Mouse (Mus musculus): ENCODE data around the gene Actl6a.

The Actl6a gene

DNA sequence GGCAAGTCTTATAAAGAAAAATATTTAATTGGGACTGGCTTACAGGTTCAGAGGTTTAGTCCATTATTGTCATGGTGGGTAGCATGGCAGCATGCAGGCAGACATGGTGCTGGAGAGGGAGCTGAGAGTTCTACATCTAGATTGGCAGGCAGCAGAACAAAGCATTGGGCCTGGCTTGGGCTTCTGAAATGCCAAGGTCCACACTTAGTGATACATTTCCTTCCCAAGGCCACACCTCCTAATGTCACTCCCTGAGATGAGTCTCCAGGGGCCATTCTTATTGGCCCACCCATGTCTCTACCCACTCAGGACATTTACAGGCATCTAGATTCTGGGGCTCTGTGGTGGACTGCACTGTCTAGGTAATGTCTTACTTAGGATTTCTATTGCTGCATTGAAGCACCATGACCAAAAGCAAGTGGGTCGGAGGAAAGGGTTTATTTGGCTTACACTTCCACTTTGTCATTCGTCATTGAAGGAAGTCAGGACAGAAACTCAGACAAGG, 36.2 kb downstream of the Actl6a start:
- in situ Hi-C loops (cut with MboI; ENCODE audit: low sequenced_read_pairs): loop anchor here (25.0 kb wide), 1 partner anchor 1070 kb away; no protein-coding TSS in a partner anchor

DNA sequence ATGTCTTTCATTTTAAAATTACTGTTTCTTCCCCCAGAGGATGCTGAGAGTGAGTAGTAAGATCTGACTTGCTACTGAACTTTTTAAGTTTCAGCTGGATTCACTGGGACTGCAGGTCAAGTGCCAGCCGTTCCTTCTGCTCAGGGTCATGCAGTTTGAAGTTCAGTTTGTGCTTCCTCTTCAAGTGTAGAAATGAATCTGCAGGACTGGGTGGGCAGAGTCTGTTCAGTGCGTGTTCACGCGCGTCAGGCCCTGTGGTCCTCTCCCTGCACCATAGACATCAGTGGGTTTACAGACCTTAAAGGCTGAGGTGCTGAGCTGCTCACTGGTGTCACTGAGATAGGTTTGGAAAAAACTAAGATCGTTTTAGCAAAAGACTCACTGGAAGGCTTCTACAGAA, 38.9 kb downstream of the Actl6a start:
- in situ Hi-C loops (cut with MboI; ENCODE audit: low sequenced_read_pairs): loop anchor here (25.0 kb wide), 1 partner anchor 1067 kb away; no protein-coding TSS in a partner anchor

DNA sequence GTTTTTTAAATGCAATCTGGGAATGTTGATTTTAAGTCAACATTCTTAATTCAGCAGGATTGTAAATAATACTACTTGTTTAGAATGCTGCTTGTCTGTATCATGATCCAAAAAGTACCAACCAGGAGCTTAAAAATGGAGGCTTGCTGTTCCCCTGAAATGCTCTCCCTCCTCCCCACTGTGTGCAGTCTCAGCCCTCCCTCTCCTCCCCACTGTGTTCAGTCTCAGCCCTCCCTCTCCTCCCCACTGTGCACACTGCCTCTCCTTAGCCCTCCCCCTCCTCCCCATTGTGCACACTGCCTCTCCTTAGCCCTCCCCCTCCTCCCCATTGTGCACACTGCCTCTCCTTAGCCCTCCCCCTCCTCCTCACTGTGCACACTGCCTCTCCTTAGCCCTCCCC, 39.3 kb downstream of the Actl6a start:
- in situ Hi-C loops (cut with MboI; ENCODE audit: low sequenced_read_pairs): loop anchor here (25.0 kb wide), 1 partner anchor 1067 kb away; no protein-coding TSS in a partner anchor

DNA sequence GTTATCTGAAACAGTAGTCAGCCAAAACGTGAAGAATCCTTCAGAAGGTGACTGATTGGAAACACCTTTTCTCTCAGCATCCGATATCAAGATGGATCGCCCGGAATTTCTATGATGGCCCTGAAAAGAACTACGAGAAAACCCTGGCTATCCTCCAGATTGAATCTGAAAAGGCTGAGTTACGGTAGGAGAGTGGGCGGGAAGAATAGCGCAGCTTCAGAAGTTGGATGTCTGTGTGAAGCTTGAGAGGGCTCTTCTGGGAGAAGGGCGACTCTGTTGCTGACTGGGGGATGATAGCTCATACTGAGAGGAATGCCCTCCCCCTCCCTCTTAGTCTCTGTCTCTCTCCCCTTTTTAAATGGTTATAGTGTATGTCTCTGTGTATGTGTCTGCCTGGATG, 42.3 kb downstream of the Actl6a start:
- in situ Hi-C loops (cut with MboI; ENCODE audit: low sequenced_read_pairs): loop anchor here (25.0 kb wide), 1 partner anchor 1064 kb away; no protein-coding TSS in a partner anchor

DNA sequence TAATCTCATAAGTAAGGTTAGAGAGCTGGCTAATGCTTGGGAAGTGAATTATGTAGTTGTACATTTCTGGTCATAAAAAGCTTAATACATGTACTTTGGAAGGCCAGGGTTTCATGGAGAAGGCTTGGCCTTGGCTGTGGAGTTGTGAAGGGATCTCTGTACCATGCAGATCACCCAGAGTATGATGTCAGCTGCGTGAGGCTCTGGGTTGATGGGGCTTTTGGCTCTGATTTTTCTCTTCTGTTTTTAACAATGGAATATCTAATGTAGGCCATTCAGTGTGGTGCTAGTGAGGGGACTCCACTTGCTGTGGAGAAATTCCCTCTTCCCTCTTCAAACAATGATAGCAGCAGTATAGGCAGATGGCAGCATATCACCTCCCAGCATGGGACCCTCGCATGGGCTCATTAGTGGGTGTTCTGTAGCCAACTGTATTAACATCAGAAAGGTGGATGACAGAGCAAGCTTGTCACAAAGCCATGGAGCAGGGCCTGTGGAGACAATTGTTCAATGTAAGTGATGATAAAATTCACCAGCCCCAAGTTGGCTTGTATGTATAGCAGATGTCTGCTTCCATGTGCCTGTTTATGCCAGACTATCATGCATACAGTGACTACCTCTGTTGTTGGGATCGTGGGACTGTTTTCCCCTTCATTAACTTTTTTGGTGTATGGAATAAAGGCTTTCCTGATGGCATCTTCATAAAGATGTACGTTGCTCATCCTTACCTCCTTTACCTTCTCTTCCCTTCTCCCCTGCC, 43.9 kb downstream of the Actl6a start:
- in situ Hi-C loops (cut with MboI; ENCODE audit: low sequenced_read_pairs): loop anchor here (25.0 kb wide), 1 partner anchor 1062 kb away; no protein-coding TSS in a partner anchor

DNA sequence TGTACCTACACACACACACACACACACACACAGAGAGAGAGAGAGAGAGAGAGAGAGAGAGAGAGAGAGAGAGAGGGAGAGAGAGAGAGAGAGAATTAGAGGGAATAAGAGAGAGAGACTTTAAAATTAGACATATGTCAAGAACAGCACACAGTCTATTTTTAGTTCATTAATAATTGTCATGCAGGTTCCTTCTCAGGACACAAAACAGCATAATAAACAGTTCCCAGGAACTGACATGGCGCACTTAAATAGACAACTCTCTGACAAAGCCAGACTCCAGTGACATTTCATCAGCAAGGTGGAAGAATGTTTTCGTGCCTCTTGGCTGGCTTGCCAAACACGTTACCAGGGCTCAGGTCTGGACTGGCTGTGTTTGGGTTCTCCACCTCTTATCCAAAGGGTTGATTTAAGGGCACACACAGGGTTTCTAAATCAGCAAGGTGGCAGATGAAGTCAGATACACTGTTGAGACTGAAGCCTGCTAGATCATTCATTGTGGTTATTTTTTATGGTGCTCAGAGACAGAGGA, 48.4 kb downstream of the Actl6a start:
- in situ Hi-C loops (cut with MboI; ENCODE audit: low sequenced_read_pairs): no loop called here

DNA sequence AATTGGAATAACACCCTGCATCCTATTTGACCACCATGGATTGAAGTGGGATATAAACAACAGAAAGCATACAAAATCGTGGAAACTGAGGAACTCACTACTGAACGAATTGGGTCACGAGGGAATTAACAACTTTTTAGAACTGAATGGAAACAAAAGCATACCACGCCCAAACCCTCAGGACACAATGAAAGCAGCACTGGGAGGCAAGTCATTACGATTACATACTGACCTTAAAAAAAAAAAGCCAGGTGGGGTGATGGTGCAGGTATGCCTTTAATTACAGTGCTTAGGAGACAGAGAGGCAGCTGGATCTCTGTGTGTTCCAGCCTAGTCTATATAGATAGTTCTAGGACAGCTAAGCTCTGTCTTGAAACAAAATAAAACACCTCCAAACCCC, 53.1 kb downstream of the Actl6a start:
- in situ Hi-C loops (cut with MboI; ENCODE audit: low sequenced_read_pairs): no loop called here

DNA sequence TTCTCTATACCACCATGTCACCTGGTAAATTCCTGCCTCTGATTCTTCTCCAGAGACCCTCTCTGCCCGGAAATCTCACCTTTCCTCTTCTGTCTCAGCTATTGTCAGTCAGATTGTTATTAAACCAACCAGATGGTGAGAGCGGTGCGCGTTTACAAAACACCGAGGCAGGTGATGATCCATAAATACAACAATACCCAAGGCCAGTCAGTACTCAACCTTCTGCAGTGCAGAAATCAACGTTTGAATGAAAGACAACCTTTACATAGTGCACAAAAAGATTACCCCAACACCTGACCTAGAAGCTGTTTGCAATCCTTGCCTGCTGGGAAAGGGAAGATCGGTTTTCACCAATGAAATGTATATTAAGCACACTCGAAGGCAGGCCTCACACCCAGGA, 56.9 kb downstream of the Actl6a start:
- in situ Hi-C loops (cut with MboI; ENCODE audit: low sequenced_read_pairs): no loop called here

DNA sequence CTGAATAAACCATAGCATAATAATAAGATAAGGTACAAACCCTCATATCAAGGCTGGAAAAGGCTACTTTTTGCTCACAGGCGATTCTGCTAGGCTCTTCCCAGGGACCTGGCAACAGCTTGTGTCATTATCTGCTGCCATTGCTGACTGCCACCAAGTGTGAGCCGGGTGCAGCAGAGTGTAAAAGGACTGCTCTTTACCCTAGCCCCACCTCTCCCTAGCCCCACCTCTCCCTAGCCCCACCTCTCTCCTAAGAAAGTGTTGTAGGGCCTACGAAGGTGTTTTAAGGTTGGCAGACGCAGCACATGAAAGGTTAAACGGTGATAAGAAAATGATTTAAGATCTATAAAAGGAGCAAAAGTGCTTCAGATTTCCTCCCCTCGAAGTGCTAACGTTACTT, 57.8 kb downstream of the Actl6a start:
- in situ Hi-C loops (cut with MboI; ENCODE audit: low sequenced_read_pairs): no loop called here

DNA sequence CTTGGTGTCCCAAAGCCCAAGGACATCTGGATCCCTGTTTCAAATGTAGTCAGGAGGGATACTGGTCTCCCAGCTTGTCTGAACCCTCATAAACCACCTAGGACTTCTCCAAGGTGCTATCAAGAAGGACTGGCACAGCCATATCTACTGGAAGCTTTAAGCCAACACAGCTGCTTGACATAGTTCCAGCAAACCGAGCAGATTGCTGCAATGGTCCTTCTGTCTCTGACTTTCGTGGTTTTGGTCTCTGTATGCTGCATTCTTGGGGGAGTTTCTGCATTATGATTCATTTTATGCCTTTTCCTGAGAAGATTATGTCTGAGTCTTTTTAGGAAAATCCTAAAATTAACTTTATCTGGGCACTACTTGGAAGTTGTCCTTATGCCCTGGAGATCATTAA, 64.7 kb downstream of the Actl6a start:
- in situ Hi-C loops (cut with MboI; ENCODE audit: low sequenced_read_pairs): no loop called here
